Mouse (Mus musculus): Measurements from ENCODE around the gene Spint5.
"Not testable (repeated sequence)": the region's sequence is repeated elsewhere in the genome, so short reads cannot be mapped to it uniquely, and the experiment has no call there.

Gene Spint5

GRCm38 (mm10) chr2:164715005-164715404, at the start of gene Spint5:
Spint5 (plus strand) TSS chr2:164715305.
- no peak for DNase-seq (ENCODE audit: low read depth)

GRCm38 (mm10) chr2:164670261-164670660, 44.8 kb upstream of the Spint5 start:
- no peak for DNase-seq (ENCODE audit: low read depth)

GRCm38 (mm10) chr2:164670938-164671337, 44.2 kb upstream of the Spint5 start:
- DNase-seq (ENCODE audit: low read depth): no peak

GRCm38 (mm10) chr2:164673987-164674386, 41.1 kb upstream of the Spint5 start, which contains the start of gene Wfdc11:
Wfdc11 (minus strand) TSS chr2:164674087.
- no peak for DNase-seq (ENCODE audit: low read depth)

- no peak for DNase-seq (ENCODE audit: low read depth)
These were observed 39.0 kb upstream of the Spint5 start for GRCm38 (mm10) chr2:164676103-164676502.

- no peak for DNase-seq (ENCODE audit: low read depth)
These were observed 38.0 kb upstream of the Spint5 start for GRCm38 (mm10) chr2:164676916-164677685.

- DNase-seq (ENCODE audit: low read depth): peak; percentile 67
These were observed 36.1 kb upstream of the Spint5 start for GRCm38 (mm10) chr2:164678848-164679625.

- DNase-seq (ENCODE audit: low read depth): no peak
These were observed 35.2 kb upstream of the Spint5 start for GRCm38 (mm10) chr2:164679906-164680305.

- no peak for DNase-seq (ENCODE audit: low read depth)
These were observed 30.3 kb upstream of the Spint5 start, which contains the start of gene Wfdc13 for GRCm38 (mm10) chr2:164684807-164685206. Wfdc13 (plus strand) TSS chr2:164685107.

GRCm38 (mm10) chr2:164698201-164698600, 16.9 kb upstream of the Spint5 start, which contains the start of gene Spint4:
Spint4 (plus strand) TSS chr2:164698501.
- no peak for DNase-seq (ENCODE audit: low read depth)

GRCm38 (mm10) chr2:164700959-164701358, 14.1 kb upstream of the Spint5 start:
- DNase-seq (ENCODE audit: low read depth): no peak

- DNase-seq (ENCODE audit: low read depth): peak; percentile 85
These were observed 13.3 kb upstream of the Spint5 start for GRCm38 (mm10) chr2:164701761-164702160.

GRCm38 (mm10) chr2:164704235-164704634, 10.9 kb upstream of the Spint5 start:
- DNase-seq (ENCODE audit: low read depth): no peak

GRCm38 (mm10) chr2:164705328-164705727, 9.8 kb upstream of the Spint5 start:
- DNase-seq (ENCODE audit: low read depth): no peak

GRCm38 (mm10) chr2:164705991-164706390, 9.1 kb upstream of the Spint5 start:
- peak; percentile 57 for DNase-seq (ENCODE audit: low read depth)

GRCm38 (mm10) chr2:164716194-164716786, 1.2 kb downstream of the Spint5 start:
- not testable (repeated sequence) for DNase-seq (ENCODE audit: low read depth)

GRCm38 (mm10) chr2:164723276-164723675, 8.2 kb downstream of the Spint5 start:
- no peak for DNase-seq (ENCODE audit: low read depth)

GRCm38 (mm10) chr2:164725895-164726619, 11.0 kb downstream of the Spint5 start:
- DNase-seq (ENCODE audit: low read depth): peak; percentile 86

GRCm38 (mm10) chr2:164731719-164732118, 16.6 kb downstream of the Spint5 start:
- no peak for DNase-seq (ENCODE audit: low read depth)

GRCm38 (mm10) chr2:164733259-164733658, 18.2 kb downstream of the Spint5 start:
- no peak for DNase-seq (ENCODE audit: low read depth)

- no peak for DNase-seq (ENCODE audit: low read depth)
These were observed 19.7 kb downstream of the Spint5 start for GRCm38 (mm10) chr2:164734839-164735238.

- DNase-seq (ENCODE audit: low read depth): peak; percentile 77
These were observed 20.3 kb downstream of the Spint5 start for GRCm38 (mm10) chr2:164735446-164735845.
